Mouse (Mus musculus) heart, embryonic 13.5 days (tissue): ENCODE data around the gene Ift122. TPM values are rescaled to one million over a fixed set of nuclear protein-coding genes. Genes with fewer than 3 reads are reported as not detected.

Experiments
- ATAC-seq: fragments of 200-750 bp; cut with Nextera tagmentation; 2 replicates; pipeline ENCODE4 v1.8.0; 2017; ENCODE audit warnings: moderate TSS enrichment; ENCODE audit not compliant: insufficient number of reproducible peaks, low FRiP score, low TSS enrichment; ENCODE audit errors: extremely low read depth
- H3K27ac ChIP-seq: fragments of 300-500 bp; sonication (generic); replicated peaks from 2 replicates; pipeline ENCODE4 v1.5.1; 2015; ENCODE audit warnings: moderate library complexity, mild to moderate bottlenecking, inconsistent platforms
- H3K27me3 ChIP-seq: fragments of 300-500 bp; sonication (generic); replicated peaks from 2 replicates; pipeline ENCODE4 v1.6.1; 2015; ENCODE audit warnings: mild to moderate bottlenecking, inconsistent platforms
- H3K36me3 ChIP-seq: fragments of 300-500 bp; sonication (generic); 2 replicates; pipeline ENCODE4 v1.6.1; 2015; ENCODE audit warnings: mild to moderate bottlenecking, inconsistent platforms
- H3K4me1 ChIP-seq: fragments of 300-500 bp; sonication (generic); 2 replicates; pipeline ENCODE4 v1.6.1; 2015; ENCODE audit warnings: inconsistent platforms
- H3K4me2 ChIP-seq: fragments of 300-500 bp; sonication (generic); 2 replicates; pipeline ENCODE4 v1.6.1; 2015; ENCODE audit warnings: inconsistent platforms, mild to moderate bottlenecking, moderate library complexity
- H3K4me3 ChIP-seq: fragments of 300-500 bp; sonication (generic); 2 replicates; pipeline ENCODE4 v1.5.1; 2015; ENCODE audit warnings: moderate library complexity, mild to moderate bottlenecking, inconsistent platforms
- H3K9ac ChIP-seq: fragments of 300-500 bp; sonication (generic); 2 replicates; pipeline ENCODE4 v1.6.1; 2015; ENCODE audit warnings: inconsistent platforms, mild to moderate bottlenecking, moderate library complexity
- H3K9me3 ChIP-seq: fragments of 300-500 bp; sonication (generic); 2 replicates; pipeline ENCODE4 v1.6.1; 2016; ENCODE audit warnings: inconsistent platforms
- WGBS: fragments of 180-500 bp; shearing (Covaris S2); methylation state at CpG from one replicate; pipeline ENCODE4 v1.1.7; 2015; ENCODE audit warnings: mixed read lengths; 5-methylcytosine and 5-hydroxymethylcytosine counted together
- polyA plus RNA-seq: library from polyadenylated mRNA; unstranded; fragments of >200 nt; fragmentation: Nextera tagmentation; extraction: Ambion mirVana; gene quantifications from 2 replicates; pipeline ENCODE4 v1.2.1, GENCODE M21; 2015

Ift122 gene
- polyA plus RNA-seq, 1 experiment from 2014 or later, result 21.2 TPM

DNA sequence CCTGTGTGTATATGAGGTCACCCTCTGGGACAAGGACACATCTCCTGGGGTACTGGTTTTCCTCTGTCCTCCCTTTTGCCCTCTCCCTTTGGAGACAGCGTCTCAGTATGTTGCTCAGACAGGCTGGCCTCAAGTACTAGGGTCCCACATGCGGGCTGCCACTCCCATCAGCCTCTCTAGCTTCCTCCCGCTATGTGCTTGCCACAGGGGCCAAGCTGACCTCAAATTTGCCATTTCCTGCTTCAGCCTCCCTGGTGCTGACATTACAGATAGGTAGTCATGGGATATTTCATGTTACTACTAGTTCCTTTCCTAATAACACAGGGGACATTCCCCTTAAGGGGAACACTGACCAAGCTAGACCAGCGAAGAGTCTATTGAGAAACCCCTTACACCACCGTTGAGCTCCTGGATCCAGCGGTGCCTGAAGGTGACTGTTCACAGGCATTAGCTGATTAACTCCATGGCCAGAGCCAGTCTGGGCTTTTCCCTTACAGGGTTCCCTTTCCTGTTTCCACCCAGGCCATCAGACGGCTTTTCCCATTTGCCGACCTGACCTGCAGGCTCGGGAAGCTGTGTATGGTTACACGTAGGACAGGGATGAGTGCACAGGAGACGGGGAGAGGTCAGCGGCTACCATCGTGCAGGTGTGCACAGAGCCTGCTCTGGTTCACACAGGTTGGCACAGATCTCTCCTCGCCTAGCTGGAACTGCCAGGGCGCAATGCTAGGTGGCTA, 120.0 kb downstream of the Ift122 start:
- no peaks in the 10 kb centered on the region for H3K27me3 ChIP-seq
- H3K27ac ChIP-seq, result no peak overlapping the region
- H3K4me3 ChIP-seq, result no peak overlapping the region
- H3K36me3 ChIP-seq, result peaks cover 54% of the 10 kb centered on the region
- peaks cover 55% of the 10 kb centered on the region for H3K4me1 ChIP-seq
- WGBS, result 75% methylated on average over 15 of the region's 15 CpGs
- ATAC-seq, result no peak
- H3K9me3 ChIP-seq, result no peaks in the 10 kb centered on the region
- H3K4me2 ChIP-seq, result no peak overlapping the region
- no peak overlapping the region for H3K9ac ChIP-seq

DNA sequence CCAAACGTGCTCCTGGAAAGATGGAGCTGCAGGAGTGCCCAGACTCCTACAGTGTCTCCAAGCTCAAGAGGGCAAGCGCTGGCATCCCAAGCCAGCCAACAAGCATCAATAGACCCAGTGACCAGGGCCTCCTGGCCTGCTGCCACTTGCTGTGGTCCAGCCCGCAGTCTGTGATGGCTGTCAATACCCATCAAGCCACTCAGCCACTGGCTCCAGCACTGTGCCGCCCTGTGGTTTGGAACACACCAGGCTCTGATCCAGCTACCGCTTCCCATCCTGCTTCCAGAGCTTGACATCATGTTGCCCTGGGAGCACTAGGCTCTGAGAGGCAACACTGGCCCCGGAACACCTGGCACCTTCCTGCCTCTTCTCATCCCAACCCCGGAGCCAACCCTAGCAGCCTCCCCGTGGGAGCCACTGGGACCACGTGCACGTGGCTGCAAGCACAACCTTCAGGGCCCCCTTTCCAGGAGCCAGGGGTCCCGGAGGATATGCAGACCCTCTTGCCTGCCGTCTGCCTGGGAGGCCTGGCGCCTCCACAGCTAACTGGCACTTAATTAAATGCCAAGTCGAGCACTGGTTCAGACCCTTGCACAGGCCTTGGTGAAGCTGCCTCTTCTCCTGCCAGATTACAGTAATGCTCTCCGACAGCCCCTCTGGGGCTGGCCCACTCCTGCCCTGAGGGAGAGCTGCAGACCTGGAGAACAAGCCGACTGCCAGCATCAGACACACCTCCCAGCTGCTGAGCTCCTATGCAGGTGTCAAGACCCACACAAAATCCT, 120.8 kb downstream of the Ift122 start:
- Histone ChIP-seq H3K9me3 (no peaks in the 10 kb centered on the region), H3K36me3 (peaks cover 51% of the 10 kb centered on the region), H3K4me2 (no peak overlapping the region), H3K9ac (no peak overlapping the region), H3K4me3 (no peak overlapping the region), H3K27me3 (no peaks in the 10 kb centered on the region), H3K4me1 (peaks cover 49% of the 10 kb centered on the region), H3K27ac (no peak overlapping the region)
- no peak for ATAC-seq
- WGBS, result 77% methylated on average over 16 of the region's 16 CpGs

- Histone ChIP-seq H3K4me3 (no peak overlapping the region), H3K4me1 (peaks cover 51% of the 10 kb centered on the region), H3K9ac (no peak overlapping the region), H3K4me2 (no peak overlapping the region), H3K9me3 (no peaks in the 10 kb centered on the region), H3K36me3 (peaks cover 59% of the 10 kb centered on the region), H3K27me3 (no peaks in the 10 kb centered on the region), H3K27ac (no peak overlapping the region)
- ATAC-seq, result no peak
- WGBS, result 71% methylated on average over 8 of the region's 8 CpGs
Observed at GRCm38 (mm10) chr6:115975606-115976005, 122.3 kb downstream of the Ift122 start.

Other genes starting within 250 kb of the Ift122 start
- 85.0 and 85.7 TPM in 2 replicates for gene Raf1, start 176.8 kb upstream of the Ift122 start, polyA plus RNA-seq
- 1.5 and 2.2 TPM in 2 replicates for gene Tmem40, start 91.1 kb upstream of the Ift122 start, polyA plus RNA-seq
- 51.2 and 52.5 TPM in 2 replicates for gene Cand2, start 78.9 kb upstream of the Ift122 start, polyA plus RNA-seq
- gene Rpl32, start 44.7 kb upstream of the Ift122 start, polyA plus RNA-seq, result 1,371 and 1,440 TPM in 2 replicates
- 0.46 and 0.53 TPM in 2 replicates for gene Efcab12, start 15.1 kb upstream of the Ift122 start, polyA plus RNA-seq
- gene Mbd4, start 99 bp upstream of the Ift122 start, polyA plus RNA-seq, result 8.7 and 10.4 TPM in 2 replicates
- gene Rho, start 78.3 kb downstream of the Ift122 start, polyA plus RNA-seq, result 0.08 TPM in 1 of 2 replicates, not detected in the other
- gene H1foo, start 91.5 kb downstream of the Ift122 start, polyA plus RNA-seq, result not detected in 2 replicates
- 39.6 and 43.5 TPM in 2 replicates for gene Plxnd1, start 141.5 kb downstream of the Ift122 start, polyA plus RNA-seq